Mouse (Mus musculus): ENCODE data around the gene Prlh. TPM values are rescaled to one million over a fixed set of nuclear protein-coding genes. Genes with fewer than 3 reads are reported as not detected.

The Prlh gene
- polyA plus RNA-seq, 1 experiment from 2014 or later: not detected

- no peak for DNase-seq (ENCODE audit: low spot score)
- WGBS: 41% methylated on average over 3 of the region's 3 CpGs
Measured at GRCm38 (mm10) chr1:90962994-90963393, 10.1 kb downstream of the Prlh start.

GRCm38 (mm10) chr1:90967583-90967982 lies 14.7 kb downstream of the Prlh start:
- Histone ChIP-seq H3K4me1 (replicated peaks) (peaks cover 39% of the 10 kb centered on the region), H3K27me3 (ENCODE audit: insufficient read depth, poor library complexity, severe bottlenecking) (peaks cover 11% of the 10 kb centered on the region; the same call in 1 of the 2 replicates), H3K9me3 (no peaks in the 10 kb centered on the region), H3K4me3 (no peak overlapping the region), H3K27ac (peak overlapping the region; percentile 9; the same call in 1 of the 2 replicates), H3K36me3 (no peaks in the 10 kb centered on the region)
- WGBS: 79% methylated on average over 7 of the region's 7 CpGs
- no peak for DNase-seq (ENCODE audit: low spot score)

More at GRCm38 (mm10) chr1:90962994-90963393, 10.1 kb downstream of the Prlh start:
- H3K4me1 ChIP-seq (replicated peaks): peaks cover 20% of the 10 kb centered on the region
- peaks cover 8% of the 10 kb centered on the region for H3K27me3 ChIP-seq (ENCODE audit: insufficient read depth, poor library complexity, severe bottlenecking)
- H3K27ac ChIP-seq: 0 out of 2 replicates have a peak overlapping the region, but pooled peaks have one; percentile 23
- no peaks in the 10 kb centered on the region for H3K9me3 ChIP-seq
- H3K4me3 ChIP-seq: no peak overlapping the region
- no peaks in the 10 kb centered on the region for H3K36me3 ChIP-seq

DNA sequence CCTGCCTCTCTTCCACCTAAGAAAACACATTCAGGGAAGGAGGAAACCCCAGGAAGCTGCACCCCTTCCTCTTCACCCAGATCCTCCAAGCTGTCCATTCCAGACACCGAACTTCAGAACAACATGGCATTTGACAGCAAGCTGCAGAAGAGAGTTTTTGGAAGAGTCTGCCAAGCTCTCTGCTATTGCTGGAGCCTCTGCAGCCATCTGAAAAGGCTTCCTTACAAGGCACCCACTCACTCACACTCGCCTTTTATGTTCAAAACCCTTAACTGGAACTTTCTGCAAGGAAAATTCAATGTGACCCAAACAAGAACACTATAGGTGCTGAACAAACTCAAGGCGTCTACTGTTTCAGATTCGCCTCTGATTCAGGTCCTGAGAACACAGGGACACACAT lies 15.7 kb downstream of the Prlh start:
- no peaks in the 10 kb centered on the region for H3K9me3 ChIP-seq
- no peak for DNase-seq (ENCODE audit: low spot score)
- peaks cover 40% of the 10 kb centered on the region for H3K4me1 ChIP-seq (replicated peaks)
- no peak overlapping the region for H3K27ac ChIP-seq
- H3K4me3 ChIP-seq: no peak overlapping the region
- no peaks in the 10 kb centered on the region for H3K36me3 ChIP-seq
- H3K27me3 ChIP-seq (ENCODE audit: insufficient read depth, poor library complexity, severe bottlenecking): peaks cover 15% of the 10 kb centered on the region; the same call in 1 of the 2 replicates
- WGBS: 78% methylated on average over 4 of the region's 4 CpGs

DNA sequence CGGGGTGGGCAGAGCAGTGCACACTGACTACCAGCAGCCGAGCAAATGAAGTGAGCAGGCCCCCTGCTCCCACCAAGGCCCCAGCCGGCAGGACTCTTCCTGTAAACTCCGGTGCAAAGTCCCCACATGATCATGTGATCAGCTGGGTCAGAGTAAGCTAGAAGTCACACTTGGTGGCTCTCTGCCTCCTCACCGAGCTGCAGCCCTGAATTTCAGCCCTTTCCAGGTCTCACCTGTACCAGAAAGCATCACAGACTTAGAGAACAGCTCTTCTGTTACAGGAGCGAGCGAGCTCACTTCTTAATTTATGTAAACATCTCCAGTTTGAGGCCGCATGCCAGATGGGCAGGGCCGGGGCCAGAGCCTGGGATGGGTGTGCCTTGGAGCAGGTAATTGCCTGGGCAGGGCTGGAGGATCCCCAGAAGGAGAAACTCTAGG lies 16.5 kb downstream of the Prlh start, which contains the start of gene Rab17:
Gene Rab17 (minus strand): TSS at position 315 of the 438 bp plus-strand sequence.
- no peaks in the 10 kb centered on the region for H3K9me3 ChIP-seq
- no peak within 1 kb of the TSS for H3K4me3 ChIP-seq
- peak within 1 kb of the TSS; percentile 67; the same call in 1 of the 2 replicates for H3K27ac ChIP-seq
- H3K36me3 ChIP-seq: no peaks in the 10 kb centered on the region
- peaks cover 43% of the 10 kb centered on the region for H3K4me1 ChIP-seq (replicated peaks)
- no peak for DNase-seq (ENCODE audit: low spot score)
- peaks cover 15% of the 10 kb centered on the region; the same call in 1 of the 2 replicates for H3K27me3 ChIP-seq (ENCODE audit: insufficient read depth, poor library complexity, severe bottlenecking)
- WGBS: 44% methylated on average over 9 of the region's 9 CpGs

DNA sequence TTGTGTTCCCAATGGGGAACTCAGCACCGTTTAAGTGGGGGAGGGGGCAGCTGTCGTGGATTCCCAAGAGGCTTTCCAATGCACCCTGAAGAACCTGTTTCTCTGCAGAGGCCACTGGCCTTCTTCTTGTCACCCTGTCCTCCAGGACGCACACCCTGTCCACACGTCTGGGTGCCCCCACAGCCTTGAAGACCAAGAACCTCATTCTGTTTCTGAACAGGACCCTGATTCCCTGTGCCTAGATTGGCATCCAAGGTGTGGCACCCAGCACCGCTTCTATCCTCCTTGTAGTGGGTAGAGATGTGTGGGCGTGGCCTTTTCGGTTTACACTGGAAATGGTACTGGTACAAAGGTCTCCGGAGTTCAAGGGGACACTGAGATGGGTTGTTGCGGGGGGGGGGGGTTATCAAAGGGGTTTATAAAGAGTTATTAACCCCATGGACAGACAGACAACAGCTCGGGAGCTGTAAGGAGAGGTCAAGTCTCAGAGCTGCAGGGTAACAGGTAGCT lies 17.0 kb downstream of the Prlh start:
- peaks cover 49% of the 10 kb centered on the region for H3K4me1 ChIP-seq (replicated peaks)
- DNase-seq (ENCODE audit: low spot score): no peak
- H3K36me3 ChIP-seq: no peaks in the 10 kb centered on the region
- H3K9me3 ChIP-seq: no peaks in the 10 kb centered on the region
- H3K27ac ChIP-seq: no peak overlapping the region
- peaks cover 15% of the 10 kb centered on the region; the same call in 1 of the 2 replicates for H3K27me3 ChIP-seq (ENCODE audit: insufficient read depth, poor library complexity, severe bottlenecking)
- WGBS: 73% methylated on average over 10 of the region's 10 CpGs
- H3K4me3 ChIP-seq: no peak overlapping the region

- Histone ChIP-seq H3K27me3 (ENCODE audit: insufficient read depth, poor library complexity, severe bottlenecking) (peaks cover 15% of the 10 kb centered on the region; the same call in 1 of the 2 replicates), H3K9me3 (no peaks in the 10 kb centered on the region), H3K36me3 (no peaks in the 10 kb centered on the region), H3K4me1 (replicated peaks) (peaks cover 66% of the 10 kb centered on the region), H3K4me3 (no peak overlapping the region), H3K27ac (peak overlapping the region; percentile 72)
- peak; percentile 95 for DNase-seq (ENCODE audit: low spot score)
- WGBS: 19% methylated on average over 9 of the region's 9 CpGs
Measured at GRCm38 (mm10) chr1:90972911-90973573, 20.1 kb downstream of the Prlh start.

DNA sequence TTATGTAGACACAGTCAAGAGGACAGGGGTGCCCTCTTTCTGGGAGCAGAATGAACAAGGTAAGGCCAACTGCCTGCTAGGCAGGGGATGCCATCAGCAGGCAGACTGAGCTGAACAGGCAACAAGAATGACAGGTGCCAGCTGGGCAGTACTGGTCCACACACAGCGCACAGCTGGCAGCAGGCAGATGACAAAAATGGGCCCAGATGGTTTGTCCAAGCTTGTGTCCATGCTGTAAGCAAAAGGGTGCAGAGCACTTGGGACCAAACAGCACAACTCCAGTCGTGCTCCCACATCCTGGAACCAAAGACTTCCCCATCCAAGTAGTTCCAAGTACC lies 20.6 kb downstream of the Prlh start:
- Histone ChIP-seq H3K4me3 (no peak overlapping the region), H3K36me3 (no peaks in the 10 kb centered on the region), H3K27ac (peak overlapping the region; percentile 72), H3K9me3 (no peaks in the 10 kb centered on the region), H3K27me3 (ENCODE audit: insufficient read depth, poor library complexity, severe bottlenecking) (peaks cover 15% of the 10 kb centered on the region; the same call in 1 of the 2 replicates), H3K4me1 (replicated peaks) (peaks cover 66% of the 10 kb centered on the region)
- no peak for DNase-seq (ENCODE audit: low spot score)
- WGBS: 80% methylated on average over 2 of the region's 2 CpGs

GRCm38 (mm10) chr1:90974906-90975649 lies 22.2 kb downstream of the Prlh start:
- DNase-seq (ENCODE audit: low spot score): peak; percentile 89
- H3K4me3 ChIP-seq: peak overlapping the region; percentile 20; the same call in 1 of the 2 replicates
- H3K27me3 ChIP-seq (ENCODE audit: insufficient read depth, poor library complexity, severe bottlenecking): peaks cover 15% of the 10 kb centered on the region; the same call in 1 of the 2 replicates
- H3K4me1 ChIP-seq (replicated peaks): peaks cover 55% of the 10 kb centered on the region
- no peaks in the 10 kb centered on the region for H3K9me3 ChIP-seq
- 12% methylated on average over 12 of the region's 12 CpGs for WGBS
- peak overlapping the region; percentile 88 for H3K27ac ChIP-seq
- H3K36me3 ChIP-seq: no peaks in the 10 kb centered on the region

DNA sequence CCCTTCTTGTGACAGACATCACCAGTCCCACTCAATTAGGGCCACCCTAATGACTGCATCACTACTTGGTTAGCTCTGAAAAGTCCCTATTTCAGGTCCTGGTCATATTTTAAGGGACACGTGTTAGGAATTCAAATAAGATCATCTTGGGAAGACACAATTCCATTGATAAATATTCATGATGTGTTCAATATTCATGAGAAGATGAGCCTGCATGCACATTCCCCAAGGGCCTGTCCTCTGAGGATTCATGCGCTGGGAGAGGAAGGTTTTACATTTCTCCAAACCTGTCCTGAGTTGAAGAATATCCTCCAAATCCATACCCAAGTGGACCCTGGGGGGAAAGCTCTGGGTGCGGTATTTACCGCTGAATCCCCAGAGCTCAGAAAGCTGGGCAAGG lies 23.1 kb downstream of the Prlh start:
- 70% methylated on average over 4 of the region's 4 CpGs for WGBS
- Histone ChIP-seq H3K27me3 (ENCODE audit: insufficient read depth, poor library complexity, severe bottlenecking) (peaks cover 15% of the 10 kb centered on the region; the same call in 1 of the 2 replicates), H3K4me3 (no peak overlapping the region), H3K4me1 (replicated peaks) (peaks cover 53% of the 10 kb centered on the region), H3K27ac (peak overlapping the region; percentile 88), H3K36me3 (no peaks in the 10 kb centered on the region), H3K9me3 (no peaks in the 10 kb centered on the region)
- no peak for DNase-seq (ENCODE audit: low spot score)

- no peak for DNase-seq (ENCODE audit: low spot score)
- Histone ChIP-seq H3K4me3 (no peak overlapping the region), H3K27me3 (ENCODE audit: insufficient read depth, poor library complexity, severe bottlenecking) (no peaks in the 10 kb centered on the region), H3K27ac (no peak overlapping the region), H3K36me3 (no peaks in the 10 kb centered on the region), H3K4me1 (replicated peaks) (peaks cover 13% of the 10 kb centered on the region), H3K9me3 (peaks cover 3% of the 10 kb centered on the region; the same call in 1 of the 2 replicates)
- WGBS: 85% methylated on average over 10 of the region's 10 CpGs
Measured at GRCm38 (mm10) chr1:90980638-90981330, 27.9 kb downstream of the Prlh start.

DNA sequence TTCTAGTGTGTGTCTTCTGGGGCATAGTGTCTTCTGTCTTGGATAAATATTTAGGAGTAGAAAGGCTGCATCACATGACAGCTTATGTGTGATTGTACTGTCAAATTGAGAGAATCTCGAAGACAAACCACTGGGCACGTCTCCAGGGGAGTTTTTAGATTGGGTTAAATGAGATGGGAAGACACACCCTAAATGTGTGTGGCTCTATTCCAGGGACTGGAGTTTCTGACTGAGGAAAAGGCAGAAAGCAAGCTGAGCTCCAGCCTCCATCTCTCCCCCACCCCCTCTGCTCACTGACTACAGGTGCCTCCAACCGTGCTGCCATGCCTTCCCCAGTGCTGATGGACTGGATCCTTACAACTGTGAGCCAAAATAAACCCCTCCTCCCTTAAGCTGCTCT lies 28.4 kb downstream of the Prlh start:
- Histone ChIP-seq H3K27me3 (ENCODE audit: insufficient read depth, poor library complexity, severe bottlenecking) (no peaks in the 10 kb centered on the region), H3K4me3 (no peak overlapping the region), H3K9me3 (peaks cover 3% of the 10 kb centered on the region; the same call in 1 of the 2 replicates), H3K36me3 (no peaks in the 10 kb centered on the region), H3K27ac (no peak overlapping the region), H3K4me1 (replicated peaks) (peaks cover 8% of the 10 kb centered on the region)
- no peak for DNase-seq (ENCODE audit: low spot score)
- WGBS: 85% methylated on average over 3 of the region's 3 CpGs

DNA sequence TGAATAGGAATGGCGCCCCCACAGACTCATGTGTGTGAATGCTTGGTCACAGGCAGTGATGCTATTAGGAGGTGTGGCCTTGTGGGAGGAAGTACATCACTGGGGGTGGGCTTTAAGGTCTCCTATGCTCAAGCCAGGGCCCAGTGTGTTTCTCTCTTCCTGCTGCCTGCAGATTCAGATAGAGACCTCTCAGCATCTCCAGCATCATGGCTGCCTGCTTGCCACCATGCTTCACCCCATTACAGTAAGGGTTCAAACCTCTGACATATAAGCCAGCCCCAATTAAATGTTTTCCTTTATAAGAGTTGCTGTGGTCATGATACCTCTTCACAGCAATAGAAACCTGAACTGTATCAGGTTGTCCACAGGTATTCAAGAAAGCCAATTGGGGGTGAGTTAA lies 43.0 kb downstream of the Prlh start:
- Histone ChIP-seq H3K27me3 (ENCODE audit: insufficient read depth, poor library complexity, severe bottlenecking) (peaks cover 22% of the 10 kb centered on the region; the same call in 1 of the 2 replicates), H3K9me3 (peaks cover 4% of the 10 kb centered on the region; the same call in 1 of the 2 replicates), H3K4me1 (replicated peaks) (peaks cover 28% of the 10 kb centered on the region), H3K4me3 (no peak overlapping the region), H3K27ac (no peak overlapping the region), H3K36me3 (no peaks in the 10 kb centered on the region)
- WGBS: 88% methylated on average over 1 of the region's 1 CpGs
- no peak for DNase-seq (ENCODE audit: low spot score)

Data from hindbrain, embryonic 10.5 days (tissue).